Mouse (Mus musculus) cerebellum, postnatal 10 days (tissue): ENCODE data around the gene Ackr2.

Source experiments
- DNase-seq, 2 experiments: peaks; one replicate each; pipeline ENCODE4 v3.0.0; 2021; ENCODE audit warnings: mixed read lengths in 2 of 2

Gene Ackr2

GRCm38 (mm10) chr9:121919027-121919501 lies 20.9 kb downstream of the Ackr2 start:
- DNase-seq: no peak

GRCm38 (mm10) chr9:121923443-121923842 lies 25.3 kb downstream of the Ackr2 start:
- no peak for DNase-seq

GRCm38 (mm10) chr9:121923906-121924305 lies 25.8 kb downstream of the Ackr2 start:
- DNase-seq: no peak

- DNase-seq: no peak
These were observed 26.9 kb downstream of the Ackr2 start for GRCm38 (mm10) chr9:121924901-121925560.

GRCm38 (mm10) chr9:121925959-121926358 lies 27.8 kb downstream of the Ackr2 start:
- no peak for DNase-seq

- DNase-seq: no peak
These were observed 28.7 kb downstream of the Ackr2 start for GRCm38 (mm10) chr9:121926634-121927405.

GRCm38 (mm10) chr9:121927721-121928120 lies 29.6 kb downstream of the Ackr2 start:
- no peak for DNase-seq

GRCm38 (mm10) chr9:121928498-121928897 lies 30.3 kb downstream of the Ackr2 start:
- DNase-seq: peak; percentile 64 to 70

- no peak for DNase-seq
These were observed 36.7 kb downstream of the Ackr2 start for GRCm38 (mm10) chr9:121934856-121935255.

- peak in 1 of 2 experiments; percentile 31 for DNase-seq
These were observed 38.8 kb downstream of the Ackr2 start for GRCm38 (mm10) chr9:121936952-121937351.

GRCm38 (mm10) chr9:121937451-121937864 lies 39.3 kb downstream of the Ackr2 start:
- peak; percentile 35 to 36 for DNase-seq

GRCm38 (mm10) chr9:121937944-121938355 lies 39.8 kb downstream of the Ackr2 start:
- DNase-seq: peak; percentile 35 to 36

- no peak for DNase-seq
These were observed 44.9 kb downstream of the Ackr2 start for GRCm38 (mm10) chr9:121943005-121943404.

GRCm38 (mm10) chr9:121943628-121944027 lies 45.5 kb downstream of the Ackr2 start:
- no peak for DNase-seq

- DNase-seq: peak; percentile 86 to 87
These were observed 49.6 kb downstream of the Ackr2 start for GRCm38 (mm10) chr9:121947784-121948183.

GRCm38 (mm10) chr9:121948431-121948830 lies 50.3 kb downstream of the Ackr2 start:
- DNase-seq: no peak

- peak; percentile 93 for DNase-seq
These were observed 52.4 kb downstream of the Ackr2 start, which contains the start of gene Fam198a for GRCm38 (mm10) chr9:121950418-121951113. TSS of gene Fam198a (plus strand) at chr9:121950988.

- peak in 1 of 2 experiments; percentile 42 for DNase-seq
These were observed 52.9 kb downstream of the Ackr2 start for GRCm38 (mm10) chr9:121951114-121951423.

GRCm38 (mm10) chr9:121952596-121952995 lies 54.4 kb downstream of the Ackr2 start:
- no peak for DNase-seq

- peak in 1 of 2 experiments; percentile 40 for DNase-seq
These were observed 61.9 kb downstream of the Ackr2 start for GRCm38 (mm10) chr9:121959966-121960635.
